Mouse (Mus musculus): ENCODE measurements around the gene Gpr183. TPM values are rescaled to one million over a fixed set of nuclear protein-coding genes. Genes with fewer than 3 reads are reported as not detected.

Gene Gpr183
- total and polyA plus RNA-seq, 3 experiments, result 0.04 to 0.06 TPM; not detected in 1

- TF ChIP-seq CHD1 (IDR thresholded peaks at IDR 0.05; ENCODE audit: low read depth, low read length) (0 out of 2 replicates have a peak, but pooled peaks have one; percentile 5), MEF2A (IDR thresholded peaks at IDR 0.05; ENCODE audit: extremely low read depth, insufficient replicate concordance, low read depth, low read length, poor library complexity, severe bottlenecking) (no peak)
Measured at GRCm38 (mm10) chr14:121928375-121929137, 36.4 kb downstream of the Gpr183 start (continued).

DNA sequence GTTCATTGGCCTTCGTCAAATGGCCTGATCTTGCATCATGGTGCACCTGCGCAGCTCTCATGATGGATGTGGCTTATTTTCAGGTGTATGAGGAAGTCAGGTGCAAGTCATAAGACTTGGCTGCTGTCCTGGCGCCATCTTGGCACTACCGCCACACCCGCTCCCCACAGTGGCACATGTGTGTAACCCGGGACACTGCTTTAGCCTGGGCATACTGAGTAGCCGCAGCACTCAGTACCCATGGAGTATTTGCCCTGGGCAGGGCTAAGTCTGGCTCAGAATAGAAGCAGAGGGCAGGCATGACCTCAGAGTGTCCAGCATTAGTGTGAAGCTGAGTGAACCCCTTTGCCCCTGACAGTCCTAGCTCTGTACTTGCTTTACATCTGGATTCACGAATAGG is 37.5 kb downstream of the Gpr183 start:
- peaks cover 0 to 3% of the 10 kb centered on the region in 2 experiments for H3K4me1 ChIP-seq (ENCODE audit: control insufficient read depth in 1 of 2, insufficient read depth in 2 of 2, low read length in 2 of 2)
- TF ChIP-seq NELFE (IDR thresholded peaks at IDR 0.05; ENCODE audit: low read depth, low read length) (no peak), TBP (IDR thresholded peaks at IDR 0.05; ENCODE audit: low read depth, low read length) (no peak), HCFC1 (IDR thresholded peaks at IDR 0.05; ENCODE audit: low read depth, low read length) (no peak), ETS1 (IDR thresholded peaks at IDR 0.05; ENCODE audit: low read depth, low read length) (no peak), RCOR1 (IDR thresholded peaks at IDR 0.05; ENCODE audit: low read depth, low read length) (no peak), E2F4 (IDR thresholded peaks at IDR 0.05; ENCODE audit: borderline replicate concordance, low read depth, low read length) (no peak), SMC3 (IDR thresholded peaks at IDR 0.05; ENCODE audit: low read depth, low read length) (no peak), ZC3H11A (IDR thresholded peaks at IDR 0.05; ENCODE audit: low read depth, low read length) (no peak), MEF2A (IDR thresholded peaks at IDR 0.05; ENCODE audit: extremely low read depth, insufficient replicate concordance, low read depth, low read length, poor library complexity, severe bottlenecking) (no peak), POLR2A (IDR thresholded peaks at IDR 0.05; ENCODE audit: control insufficient read depth in 1 of 2, insufficient read depth in 1 of 2, low read depth in 1 of 2, low read length in 2 of 2, poor library complexity in 1 of 2) (no peak), TAL1 (IDR thresholded peaks at IDR 0.05; ENCODE audit: low read length) (no peak), KAT2A (conservative IDR thresholded peaks at IDR 0.05; ENCODE audit: low read depth, low read length) (no peak), POLR2AphosphoS2 (IDR thresholded peaks at IDR 0.05; ENCODE audit: low read length) (no peak), ZKSCAN1 (IDR thresholded peaks at IDR 0.05; ENCODE audit: low read depth, low read length) (no peak), MXI1 (IDR thresholded peaks at IDR 0.05; ENCODE audit: low read depth, low read length) (no peak), MAX (IDR thresholded peaks at IDR 0.05; ENCODE audit: low read length) (no peak), POLR2AphosphoS5 (IDR thresholded peaks at IDR 0.05; ENCODE audit: borderline replicate concordance, low read depth, low read length) (no peak), MYC (IDR thresholded peaks at IDR 0.05; ENCODE audit: low read depth, low read length) (no peak)
- no peak for DNase-seq (ENCODE audit: low read depth, low spot score)

More for the DNA sequence above, 37.5 kb downstream of the Gpr183 start:
- Histone ChIP-seq H3K79me2 (ENCODE audit: control insufficient read depth, insufficient read depth, low read length, poor library complexity) (no peaks in the 10 kb centered on the region), H3K36me3 (ENCODE audit: control insufficient read depth in 1 of 2, insufficient read depth in 2 of 2, low read length in 2 of 2) (peaks cover 0 to 9% of the 10 kb centered on the region in 2 experiments; a peak in 2 of 4 replicates), H3K9ac (ENCODE audit: control insufficient read depth, low read depth, low read length, poor library complexity, severe bottlenecking) (no peak overlapping the region), H3K9me3 (replicated peaks; ENCODE audit: insufficient read depth, low read length) (no peaks in the 10 kb centered on the region), H3K27ac (ENCODE audit: control insufficient read depth, low read depth, low read length) (no peak overlapping the region), H3K27me3 (ENCODE audit: control insufficient read depth in 1 of 2, insufficient read depth in 2 of 2, low read length in 2 of 2) (no peaks in the 10 kb centered on the region), H3K4me3 (ENCODE audit: control insufficient read depth in 1 of 2, insufficient read depth in 1 of 2, low read depth in 2 of 2, low read length in 2 of 2) (no peak overlapping the region)

All from MEL (cell line).